Mouse (Mus musculus) heart, postnatal 0 days (tissue): ENCODE results near the gene Rtn4. TPM values are rescaled to one million over a fixed set of nuclear protein-coding genes. Genes with fewer than 3 reads are reported as not detected.

Experiments
- ATAC-seq: fragments of 200-750 bp; cut with Nextera tagmentation; 2 replicates; pipeline ENCODE4 v1.8.0; 2017; ENCODE audit warnings: low read depth, moderate number of reproducible peaks, moderate library complexity; ENCODE audit not compliant: insufficient read depth
- DNase-seq: peaks from one replicate; pipeline ENCODE4 v3.0.0-alpha.2; 2016; ENCODE audit warnings: low spot score
- H3K27ac ChIP-seq: fragments of 300-500 bp; sonication (generic); 2 replicates; pipeline ENCODE4 v1.5.1; 2014; ENCODE audit warnings: low read depth, mild to moderate bottlenecking
- H3K27me3 ChIP-seq: fragments of 300-500 bp; sonication (generic); 2 replicates; pipeline ENCODE4 v1.6.1; 2014; ENCODE audit warnings: low read length, mixed read lengths; ENCODE audit not compliant: control insufficient read depth, insufficient read depth
- H3K36me3 ChIP-seq: fragments of 300-500 bp; sonication (generic); replicated peaks from 2 replicates; pipeline ENCODE4 v1.6.1; 2014; ENCODE audit warnings: low read length, mixed read lengths; ENCODE audit not compliant: control insufficient read depth, insufficient read depth
- H3K4me1 ChIP-seq: fragments of 300-500 bp; sonication (generic); 2 replicates; pipeline ENCODE4 v1.6.1; 2014; ENCODE audit warnings: antibody characterized with exemption; ENCODE audit not compliant: control insufficient read depth, insufficient read depth
- H3K4me2 ChIP-seq: fragments of 300-500 bp; sonication (generic); 2 replicates; pipeline ENCODE4 v1.6.1; 2014; ENCODE audit warnings: low read depth, mild to moderate bottlenecking, low read length, moderate library complexity
- H3K4me3 ChIP-seq: fragments of 300-500 bp; sonication (generic); 2 replicates; pipeline ENCODE4 v1.5.1; 2014; ENCODE audit warnings: low read depth, low read length
- H3K9ac ChIP-seq: fragments of 300-500 bp; sonication (generic); replicated peaks from 2 replicates; pipeline ENCODE4 v1.6.1; 2014; ENCODE audit warnings: low read depth, low read length, mixed read lengths
- H3K9me3 ChIP-seq: fragments of 300-500 bp; sonication (generic); replicated peaks from 2 replicates; pipeline ENCODE4 v1.6.1; 2016; ENCODE audit warnings: low read length; ENCODE audit not compliant: control insufficient read depth
- CTCF ChIP-seq: IDR thresholded peaks from 2 replicates; pipeline ENCODE4 v1.5.1; 2016; ENCODE audit warnings: antibody characterized with exemption, control low read depth, low read depth
- EP300 ChIP-seq: IDR thresholded peaks from 2 replicates; pipeline ENCODE4 v1.6.1; 2016; ENCODE audit warnings: antibody characterized with exemption, low read depth
- WGBS: fragments of 180-500 bp; shearing (Covaris S2); extraction: QIAGEN DNeasy Blood & Tissue Kit; methylation state at CpG from one replicate; pipeline ENCODE4 v1.1.7; 2014; 5-methylcytosine and 5-hydroxymethylcytosine counted together
- polyA plus RNA-seq: library from polyadenylated mRNA; unstranded; fragments of >200 nt; fragmentation: Nextera tagmentation; extraction: Ambion mirVana; gene quantifications from 2 replicates; pipeline ENCODE4 v1.2.1, GENCODE M21; 2015
- total RNA-seq: library from RNA; depleted of rRNA; stranded (reverse); fragments of >200 nt; gene quantifications from 2 replicates; pipeline ENCODE4 v1.2.3, GENCODE M21; 2014; ENCODE audit warnings: low replicate concordance

The Rtn4 gene
- total and polyA plus RNA-seq, 2 experiments from 2014 or later: 48.0 to 154 TPM

DNA sequence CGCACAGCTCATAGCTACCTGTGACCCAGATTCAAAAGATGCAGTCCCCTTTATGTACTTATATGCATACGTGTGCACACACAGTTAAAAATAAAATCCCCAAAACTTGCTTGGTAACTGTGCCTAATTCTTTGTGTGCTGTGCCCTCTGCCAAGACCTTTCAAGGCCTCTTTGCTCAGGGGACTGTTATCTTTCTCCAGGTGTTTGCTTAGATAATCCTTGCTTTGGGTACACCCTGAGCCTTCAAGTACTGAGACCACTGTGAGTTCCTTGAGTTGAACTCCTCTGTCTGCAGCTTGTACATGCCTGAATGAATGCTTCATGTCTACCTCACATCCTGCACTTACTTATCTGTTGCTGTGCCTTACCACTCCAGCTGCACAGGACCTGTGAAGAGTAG, 32.0 kb upstream of the Rtn4 start:
- H3K4me1 ChIP-seq: no peaks in the 10 kb centered on the region
- 0 out of 2 replicates have a peak, but pooled peaks cover 3% of the 10 kb centered on the region for H3K9me3 ChIP-seq
- no peak overlapping the region for H3K4me3 ChIP-seq
- DNase-seq (no peak), ATAC-seq (no peak)
- H3K36me3 ChIP-seq: no peaks in the 10 kb centered on the region
- no peak overlapping the region for H3K27ac ChIP-seq
- no peak overlapping the region for H3K4me2 ChIP-seq
- TF ChIP-seq EP300 (no peak), CTCF (no peak)
- no peaks in the 10 kb centered on the region for H3K27me3 ChIP-seq
- no peak overlapping the region for H3K9ac ChIP-seq
- 82% methylated on average over 2 of the region's 2 CpGs for WGBS

DNA sequence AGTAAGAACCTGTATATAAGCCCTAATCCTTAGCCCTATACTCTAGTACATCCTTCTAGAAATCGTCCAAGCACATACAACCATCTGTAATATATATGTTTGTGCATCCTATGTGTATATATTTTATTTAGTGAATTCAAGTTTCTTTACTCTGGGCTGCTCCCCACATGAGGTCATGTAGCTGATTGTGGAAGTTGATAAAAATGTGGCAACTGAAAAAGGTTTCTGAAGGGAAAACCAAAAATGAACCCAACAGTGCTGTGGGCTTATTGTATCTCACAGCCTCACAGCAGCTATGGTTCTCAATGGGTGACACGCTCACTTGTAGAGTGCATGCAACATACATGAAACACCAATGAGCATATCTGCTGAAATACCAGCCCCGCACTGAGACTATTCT, 25.1 kb upstream of the Rtn4 start:
- no peaks in the 10 kb centered on the region for H3K4me1 ChIP-seq
- H3K4me2 ChIP-seq: no peak overlapping the region
- DNase-seq: no peak
- no peak overlapping the region for H3K27ac ChIP-seq
- H3K9me3 ChIP-seq: no peaks in the 10 kb centered on the region
- no peaks in the 10 kb centered on the region for H3K36me3 ChIP-seq
- WGBS: 92% methylated on average over 3 of the region's 3 CpGs
- TF ChIP-seq EP300 (no peak), CTCF (no peak)
- H3K4me3 ChIP-seq: no peak overlapping the region
- no peaks in the 10 kb centered on the region for H3K27me3 ChIP-seq
- ATAC-seq: no peak
- no peak overlapping the region for H3K9ac ChIP-seq

DNA sequence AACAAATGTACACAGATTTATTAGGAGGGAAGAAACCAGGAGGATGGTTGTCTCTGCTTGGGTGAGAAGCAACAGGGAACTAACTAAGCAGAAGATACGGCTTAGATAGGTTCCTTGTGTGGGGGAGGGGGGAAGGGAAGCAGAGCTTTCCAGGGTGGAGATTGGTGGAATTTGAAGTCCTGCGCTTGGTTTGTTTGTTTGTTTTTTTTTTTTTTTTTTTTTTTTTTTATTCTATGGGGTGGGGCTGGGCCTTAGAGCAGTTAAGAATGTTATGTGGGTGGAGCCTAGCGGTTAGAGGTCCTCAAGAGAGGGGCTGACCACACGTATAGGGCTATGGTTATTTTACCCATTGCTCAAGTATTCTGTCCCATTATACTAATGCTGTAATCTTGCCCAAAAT, 23.0 kb upstream of the Rtn4 start:
- no peaks in the 10 kb centered on the region for H3K36me3 ChIP-seq
- no peaks in the 10 kb centered on the region for H3K27me3 ChIP-seq
- no peaks in the 10 kb centered on the region for H3K4me1 ChIP-seq
- WGBS: 66% methylated on average over 4 of the region's 4 CpGs
- H3K9ac ChIP-seq: no peak overlapping the region
- ATAC-seq (no peak), DNase-seq (no peak)
- H3K9me3 ChIP-seq: no peaks in the 10 kb centered on the region
- no peak overlapping the region for H3K4me3 ChIP-seq
- H3K27ac ChIP-seq: no peak overlapping the region
- TF ChIP-seq EP300: no peak
- TF ChIP-seq CTCF: no peak
- H3K4me2 ChIP-seq: no peak overlapping the region

GRCm38 (mm10) chr11:29673359-29673758, 19.4 kb upstream of the Rtn4 start:
- no peak for TF ChIP-seq EP300
- no peak for TF ChIP-seq CTCF
- no peaks in the 10 kb centered on the region for H3K4me1 ChIP-seq
- no peaks in the 10 kb centered on the region for H3K9me3 ChIP-seq
- 0 out of 2 replicates have a peak overlapping the region, but pooled peaks have one; percentile 23 for H3K27ac ChIP-seq
- H3K27me3 ChIP-seq: no peaks in the 10 kb centered on the region
- H3K4me3 ChIP-seq: no peak overlapping the region
- H3K4me2 ChIP-seq: no peak overlapping the region
- no peak overlapping the region for H3K9ac ChIP-seq
- 41% methylated on average over 2 of the region's 2 CpGs for WGBS
- no peaks in the 10 kb centered on the region for H3K36me3 ChIP-seq
- no peak for ATAC-seq
- no peak for DNase-seq

GRCm38 (mm10) chr11:29676718-29677117, 16.0 kb upstream of the Rtn4 start:
- no peaks in the 10 kb centered on the region for H3K9me3 ChIP-seq
- no peak overlapping the region for H3K4me3 ChIP-seq
- TF ChIP-seq EP300: no peak
- no peak; the same call in 1 of the 2 replicates for TF ChIP-seq CTCF
- no peaks in the 10 kb centered on the region for H3K36me3 ChIP-seq
- 85% methylated on average over 3 of the region's 4 CpGs for WGBS
- H3K9ac ChIP-seq: no peak overlapping the region
- no peak overlapping the region for H3K27ac ChIP-seq
- H3K4me2 ChIP-seq: no peak overlapping the region
- H3K4me1 ChIP-seq: no peaks in the 10 kb centered on the region
- DNase-seq (no peak), ATAC-seq (no peak)
- H3K27me3 ChIP-seq: no peaks in the 10 kb centered on the region

DNA sequence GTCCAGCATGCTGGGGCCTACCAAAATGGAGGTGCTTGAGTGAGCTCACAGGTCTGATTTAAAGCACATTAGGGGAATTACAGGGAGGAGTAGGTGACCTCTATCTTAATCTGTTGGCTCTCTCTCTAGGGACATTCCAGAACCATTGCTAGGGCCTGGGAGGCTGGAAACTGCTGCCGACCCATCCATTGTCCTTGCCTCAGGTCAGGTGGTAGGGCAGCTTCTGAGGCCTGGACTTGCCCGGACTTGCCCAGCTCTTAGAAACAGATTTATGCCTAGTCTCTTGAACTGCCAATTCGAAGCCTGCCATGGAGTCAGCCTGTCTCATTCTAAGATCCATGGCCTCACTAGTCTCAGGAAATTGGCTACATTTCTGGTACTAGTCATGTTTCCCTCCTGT, 12.8 kb upstream of the Rtn4 start:
- Histone ChIP-seq H3K4me1 (no peaks in the 10 kb centered on the region), H3K9me3 (no peaks in the 10 kb centered on the region), H3K4me3 (no peak overlapping the region), H3K27ac (no peak overlapping the region), H3K9ac (no peak overlapping the region), H3K4me2 (no peak overlapping the region), H3K27me3 (no peaks in the 10 kb centered on the region), H3K36me3 (no peaks in the 10 kb centered on the region)
- no peak for TF ChIP-seq EP300
- no peak for TF ChIP-seq CTCF
- WGBS: 59% methylated on average over 3 of the region's 3 CpGs
- ATAC-seq (no peak), DNase-seq (peak; percentile 37)
